15 mouse cellular contexts compared by ENCODE assay signal in genomic region chr2:24472677-24473076, GRCm38 (mm10). TPM values are rescaled to one million over a fixed set of nuclear protein-coding genes. Genes with fewer than 3 reads are reported as not detected.
DNase-seq lines count a peak whose midpoint lies in the region; ATAC-seq and TF ChIP-seq lines count a peak whose summit lies in the region.
"Had no signal": no experiment of that assay in that cellular context is flagged by ENCODE, and none has a peak within 500 bp of the region (broad histone marks: within the 10 kb centered on the region; RNA-seq: fewer than 3 reads in every experiment).

No protein-coding gene starts in this region.

- no peak for TF ChIP-seq CTCF in midbrain, postnatal 0 days (IDR thresholded peaks at IDR 0.05)

- peaks cover 9% of the 10 kb centered on the region for H3K4me1 ChIP-seq in midbrain, embryonic 12.5 days
- H3K4me1 ChIP-seq in midbrain, postnatal 0 days (ENCODE audit: insufficient read depth, low read length) = peaks cover 9% of the 10 kb centered on the region; the same call in 1 of the 2 replicates
- H3K4me1 ChIP-seq in hindbrain, embryonic 12.5 days = peaks cover 10% of the 10 kb centered on the region; the same call in 1 of the 2 replicates
- H3K4me1 ChIP-seq in limb, embryonic 11.5 days (ENCODE audit: control insufficient read depth, insufficient read depth, low read length) = peaks cover 6% of the 10 kb centered on the region; the same call in 1 of the 2 replicates

- no peak for DNase-seq in midbrain, postnatal 0 days (ENCODE audit: low spot score)
- peak; percentile 55 for DNase-seq in limb, embryonic 11.5 days (ENCODE audit: low spot score)
- DNase-seq in urinary bladder, postnatal 25 days (ENCODE audit: low spot score) = no peak
- no peak for DNase-seq in heart, postnatal 10 days
- DNase-seq in right cerebral cortex, postnatal 25 days = no peak
- DNase-seq: layer of hippocampus, adult 9-11 months; left cerebral cortex, postnatal 4 days; lung, adult 18-20 months; thymus, postnatal 25 days had no signal

- H3K4me2 ChIP-seq in midbrain, embryonic 12.5 days (replicated peaks) = peak overlapping the region; percentile 58; the same call in 1 of the 2 replicates
- H3K4me2 ChIP-seq in midbrain, postnatal 0 days (ENCODE audit: low read depth, low read length, poor library complexity, severe bottlenecking) = no peak overlapping the region
- H3K4me2 ChIP-seq in hindbrain, embryonic 12.5 days (replicated peaks) = peak overlapping the region; percentile 51
- no peak overlapping the region for H3K4me2 ChIP-seq in limb, embryonic 11.5 days (ENCODE audit: low read depth, severe bottlenecking)
- H3K4me2 ChIP-seq: forebrain, embryonic 13.5 days had no signal

- H3K27me3 ChIP-seq in midbrain, embryonic 12.5 days = peaks cover 82% of the 10 kb centered on the region
- peaks cover 29% of the 10 kb centered on the region for H3K27me3 ChIP-seq in midbrain, postnatal 0 days (ENCODE audit: insufficient read depth, low read length)
- peaks cover 67% of the 10 kb centered on the region for H3K27me3 ChIP-seq in hindbrain, embryonic 12.5 days
- H3K27me3 ChIP-seq in limb, embryonic 11.5 days (ENCODE audit: control insufficient read depth, insufficient read depth, low read length) = peaks cover 52% of the 10 kb centered on the region

- no peaks in the 10 kb centered on the region for H3K36me3 ChIP-seq in midbrain, embryonic 12.5 days
- H3K36me3 ChIP-seq in midbrain, postnatal 0 days (ENCODE audit: insufficient read depth, low read length) = no peaks in the 10 kb centered on the region
- H3K36me3 ChIP-seq in hindbrain, embryonic 12.5 days = no peaks in the 10 kb centered on the region
- H3K36me3 ChIP-seq in limb, embryonic 11.5 days (ENCODE audit: control insufficient read depth, insufficient read depth, low read length) = no peaks in the 10 kb centered on the region

- intact Hi-C loops in heart, postnatal 10 days (cut with DNase I) = loop anchor here (5.0 kb wide), 1 partner anchor 55 kb away; no protein-coding TSS in a partner anchor

- WGBS in midbrain, embryonic 12.5 days = 3% methylated on average over 11 of the region's 11 CpGs
- 5% methylated on average over 11 of the region's 11 CpGs for WGBS in midbrain, postnatal 0 days
- WGBS in hindbrain, embryonic 12.5 days = 1% methylated on average over 11 of the region's 11 CpGs
- 1% methylated on average over 11 of the region's 11 CpGs for WGBS in limb, embryonic 11.5 days

- H3K27ac ChIP-seq in midbrain, embryonic 12.5 days (replicated peaks) = no peak overlapping the region
- no peak overlapping the region for H3K27ac ChIP-seq in midbrain, postnatal 0 days (ENCODE audit: low read depth, low read length)
- H3K27ac ChIP-seq in hindbrain, embryonic 12.5 days = 0 out of 2 replicates have a peak overlapping the region, but pooled peaks have one; percentile 17
- H3K27ac ChIP-seq in limb, embryonic 11.5 days (replicated peaks; ENCODE audit: low read depth, low read length) = no peak overlapping the region
- H3K27ac ChIP-seq: forebrain, embryonic 13.5 days had no signal

- H3K4me3 ChIP-seq in midbrain, embryonic 12.5 days = no peak overlapping the region; the same call in 1 of the 2 replicates
- H3K4me3 ChIP-seq in midbrain, postnatal 0 days (ENCODE audit: low read depth, low read length) = no peak overlapping the region
- peak overlapping the region; percentile 39 for H3K4me3 ChIP-seq in hindbrain, embryonic 12.5 days
- H3K4me3 ChIP-seq in limb, embryonic 11.5 days (ENCODE audit: low read depth, low read length) = no peak overlapping the region
- H3K4me3 ChIP-seq: forebrain, embryonic 13.5 days had no signal

- H3K9ac ChIP-seq in midbrain, embryonic 12.5 days (replicated peaks) = no peak overlapping the region
- no peak overlapping the region for H3K9ac ChIP-seq in midbrain, postnatal 0 days (replicated peaks; ENCODE audit: low read length, poor library complexity, severe bottlenecking)
- H3K9ac ChIP-seq in hindbrain, embryonic 12.5 days = peak overlapping the region; percentile 49
- H3K9ac ChIP-seq in limb, embryonic 11.5 days (ENCODE audit: low read length) = no peak overlapping the region
- H3K9ac ChIP-seq: forebrain, embryonic 13.5 days had no signal

- no peak for ATAC-seq in midbrain, embryonic 12.5 days (ENCODE audit: low FRiP score, low read depth)
- ATAC-seq in midbrain, postnatal 0 days (ENCODE audit: low FRiP score) = no peak
- ATAC-seq in hindbrain, embryonic 12.5 days (ENCODE audit: low FRiP score) = no peak
- no peak for ATAC-seq in limb, embryonic 11.5 days (ENCODE audit: insufficient number of reproducible peaks, low FRiP score, low TSS enrichment, low read depth)
- ATAC-seq: forebrain, embryonic 13.5 days had no signal

- H3K9me3 ChIP-seq in midbrain, embryonic 12.5 days = no peaks in the 10 kb centered on the region
- no peaks in the 10 kb centered on the region for H3K9me3 ChIP-seq in midbrain, postnatal 0 days (ENCODE audit: low read length)
- H3K9me3 ChIP-seq in hindbrain, embryonic 12.5 days (replicated peaks) = no peaks in the 10 kb centered on the region
- no peaks in the 10 kb centered on the region for H3K9me3 ChIP-seq in limb, embryonic 11.5 days (ENCODE audit: control insufficient read depth, low read length)
- H3K9me3 ChIP-seq: forebrain, embryonic 13.5 days had no signal

RNA-seq across cellular contexts. Expression of gene Pax8, which starts 2.7 kb away (rescaled TPM):
- 2.8 and 4.7 TPM in 2 replicates for polyA plus RNA-seq in midbrain, embryonic 12.5 days (2016; fragmentation: Nextera tagmentation; extraction: Ambion mirVana)
- 6.4 and 13.3 TPM in 2 replicates for total RNA-seq in midbrain, postnatal 0 days (2014; rRNA removed)
- polyA plus RNA-seq in midbrain, postnatal 0 days (2015; fragmentation: Nextera tagmentation; extraction: Ambion mirVana) = 2.7 and 4.0 TPM in 2 replicates
- polyA plus RNA-seq in hindbrain, embryonic 12.5 days (2016; fragmentation: Nextera tagmentation; extraction: Ambion mirVana) = 27.1 and 39.0 TPM in 2 replicates
- not detected in 2 replicates for polyA plus RNA-seq in limb, embryonic 11.5 days (2014; fragmentation: Nextera tagmentation; extraction: Ambion mirVana)
- total RNA-seq in heart, postnatal 10 days (2021) = not detected
- total RNA-seq: common myeloid progenitor, adult 5-6 weeks; granulocyte monocyte progenitor cell, adult 5-6 weeks; hematopoietic stem cell, adult 5-6 weeks; left cerebral cortex, postnatal 4 days had no signal

Comparison
In these comparisons a context has a peak if more than half of its experiments do, and no peak if none do; other contexts are left out.
1. H3K4me2 ChIP-seq: peak in midbrain, embryonic 12.5 days (single experiment) and hindbrain, embryonic 12.5 days (single experiment); none in midbrain, postnatal 0 days (single experiment) and limb, embryonic 11.5 days (single experiment).